Mouse (Mus musculus) stomach, embryonic 16.5 days (tissue): ENCODE measurements around the gene Gli1. TPM values are rescaled to one million over a fixed set of nuclear protein-coding genes. Genes with fewer than 3 reads are reported as not detected.
A peak's percentile ranks its signal among the peaks of the same experiment; 100 is the strongest.

Experiments
- ATAC-seq: fragments of 200-750 bp; cut with Nextera tagmentation; 2 replicates; pipeline ENCODE4 v1.8.0; 2017; ENCODE audit warnings: moderate number of reproducible peaks, moderate TSS enrichment; ENCODE audit not compliant: insufficient read depth, low FRiP score
- H3K27ac ChIP-seq: fragments of 300-500 bp; sonication (generic); 2 replicates; pipeline ENCODE4 v1.5.1; 2014; ENCODE audit warnings: low read length
- H3K27me3 ChIP-seq: fragments of 300-500 bp; sonication (generic); 2 replicates; pipeline ENCODE4 v1.6.1; 2014; ENCODE audit warnings: low read length, control low read depth, mixed read lengths; ENCODE audit not compliant: control insufficient read depth, insufficient read depth
- H3K36me3 ChIP-seq: fragments of 300-500 bp; sonication (generic); 2 replicates; pipeline ENCODE4 v1.6.1; 2014; ENCODE audit warnings: low read length; ENCODE audit not compliant: control insufficient read depth, insufficient read depth
- H3K4me1 ChIP-seq: fragments of 300-500 bp; sonication (generic); 2 replicates; pipeline ENCODE4 v1.6.1; 2014; ENCODE audit warnings: low read length, control low read depth, mixed read lengths; ENCODE audit not compliant: control insufficient read depth, insufficient read depth
- H3K4me2 ChIP-seq: fragments of 300-500 bp; sonication (generic); 2 replicates; pipeline ENCODE4 v1.6.1; 2014; ENCODE audit warnings: low read depth, low read length, mixed read lengths
- H3K4me3 ChIP-seq: fragments of 300-500 bp; sonication (generic); replicated peaks from 2 replicates; pipeline ENCODE4 v1.5.1; 2014; ENCODE audit warnings: mild to moderate bottlenecking, low read length
- H3K9ac ChIP-seq: fragments of 300-500 bp; sonication (generic); 2 replicates; pipeline ENCODE4 v1.6.1; 2014; ENCODE audit warnings: low read length
- H3K9me3 ChIP-seq: fragments of 300-500 bp; sonication (generic); replicated peaks from 2 replicates; pipeline ENCODE4 v1.6.1; 2016; ENCODE audit warnings: low read length, control low read depth; ENCODE audit not compliant: control insufficient read depth
- WGBS: fragments of 180-500 bp; shearing (Covaris S2); extraction: QIAGEN DNeasy Blood & Tissue Kit; methylation state at CpG from one replicate; pipeline ENCODE4 v1.1.7; 2014; 5-methylcytosine and 5-hydroxymethylcytosine counted together
- polyA plus RNA-seq: library from polyadenylated mRNA; unstranded; fragments of >200 nt; fragmentation: Nextera tagmentation; extraction: Ambion mirVana; gene quantifications from 2 replicates; pipeline ENCODE4 v1.2.1, GENCODE M21; 2015

Gene Gli1
- polyA plus RNA-seq, 1 experiment from 2014 or later = 9.8 TPM

DNA sequence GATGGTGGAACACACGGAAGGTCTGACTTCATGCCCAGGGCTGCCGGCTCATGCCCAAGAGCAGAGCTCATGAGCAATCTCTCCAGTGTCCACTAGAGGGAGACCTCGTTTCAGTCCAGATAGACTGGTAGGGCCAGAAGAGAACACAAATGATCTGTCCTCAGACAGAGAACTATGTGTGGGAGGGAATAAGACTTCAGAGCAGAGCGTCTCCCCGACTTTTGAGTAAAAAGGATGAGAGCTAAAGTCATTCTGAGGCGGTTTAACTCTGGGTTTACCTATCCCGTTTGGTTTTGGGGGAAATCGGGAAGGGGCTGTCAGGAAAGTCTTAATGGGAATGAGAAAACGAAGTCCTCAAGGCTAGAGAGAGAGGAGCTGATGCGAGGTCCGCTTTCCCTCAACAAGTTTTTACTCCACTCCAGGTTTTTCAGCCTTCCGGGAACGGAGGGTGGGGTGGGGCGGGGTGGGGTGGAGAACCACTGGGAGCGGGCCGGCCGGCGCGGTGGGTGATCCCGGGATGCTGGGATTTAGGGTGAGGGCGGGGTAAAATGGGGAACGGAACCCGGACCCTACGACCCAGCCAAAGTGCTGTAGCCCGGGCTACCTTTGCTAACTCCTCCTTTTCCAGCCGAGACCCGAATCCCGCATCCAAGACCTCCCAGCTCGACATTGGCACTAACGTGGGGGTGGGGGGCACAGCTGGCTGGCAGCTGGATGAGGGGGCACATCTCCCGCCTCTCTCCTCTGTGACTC lies 2.7 kb downstream of the Gli1 start:
- Histone ChIP-seq H3K4me2 (peak overlapping the region; percentile 73), H3K36me3 (no peaks in the 10 kb centered on the region), H3K4me3 (peak overlapping the region; percentile 57), H3K9ac (peak overlapping the region; percentile 66), H3K27ac (peak overlapping the region; percentile 89), H3K9me3 (no peaks in the 10 kb centered on the region), H3K27me3 (no peaks in the 10 kb centered on the region), H3K4me1 (peaks cover 7% of the 10 kb centered on the region)
- under 1% methylated on average over 30 of the region's 31 CpGs for WGBS
- ATAC-seq = peak; percentile 73

GRCm38 (mm10) chr10:127337536-127338099 lies 4.2 kb downstream of the Gli1 start:
- Histone ChIP-seq H3K36me3 (0 out of 2 replicates have a peak, but pooled peaks cover 3% of the 10 kb centered on the region), H3K4me3 (no peak overlapping the region), H3K9me3 (no peaks in the 10 kb centered on the region), H3K27me3 (no peaks in the 10 kb centered on the region), H3K27ac (no peak overlapping the region), H3K4me1 (peaks cover 7% of the 10 kb centered on the region), H3K4me2 (no peak overlapping the region), H3K9ac (no peak overlapping the region; the same call in 1 of the 2 replicates)
- ATAC-seq = no peak
- 79% methylated on average over 6 of the region's 6 CpGs for WGBS

- no peaks in the 10 kb centered on the region for H3K27me3 ChIP-seq
- no peak overlapping the region for H3K4me2 ChIP-seq
- 0 out of 2 replicates have a peak, but pooled peaks cover 3% of the 10 kb centered on the region for H3K36me3 ChIP-seq
- no peak overlapping the region for H3K9ac ChIP-seq
- no peak overlapping the region for H3K27ac ChIP-seq
- H3K4me3 ChIP-seq = no peak overlapping the region
- H3K9me3 ChIP-seq = no peaks in the 10 kb centered on the region
- no peak for ATAC-seq
- H3K4me1 ChIP-seq = peaks cover 7% of the 10 kb centered on the region
- WGBS = 61% methylated on average over 5 of the region's 5 CpGs
Measured at GRCm38 (mm10) chr10:127336952-127337351, 4.8 kb downstream of the Gli1 start.

DNA sequence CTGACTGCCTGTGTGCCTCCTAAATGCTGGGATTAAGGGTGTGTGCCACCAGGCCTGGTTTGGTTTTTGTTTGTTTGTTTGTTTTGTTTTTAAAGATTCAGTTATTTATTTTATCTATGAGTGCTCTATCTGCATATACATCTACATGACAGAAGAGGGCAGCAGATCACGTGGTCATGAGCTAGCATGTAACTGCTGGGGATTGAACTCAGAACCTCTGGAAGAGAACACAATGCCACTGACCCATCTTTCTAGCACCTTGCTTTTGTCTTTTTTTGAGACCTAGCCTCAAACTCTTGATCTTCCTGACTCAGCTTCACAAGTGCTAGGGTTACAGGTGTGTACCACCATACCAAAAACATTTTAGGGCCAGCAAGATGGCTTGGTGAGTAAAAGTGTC lies 6.5 kb downstream of the Gli1 start:
- H3K4me1 ChIP-seq = no peaks in the 10 kb centered on the region

GRCm38 (mm10) chr10:127333152-127333551 lies 8.6 kb downstream of the Gli1 start:
- Histone ChIP-seq H3K4me3 (no peak overlapping the region), H3K9me3 (no peaks in the 10 kb centered on the region), H3K4me1 (no peaks in the 10 kb centered on the region), H3K27ac (no peak overlapping the region), H3K9ac (no peak overlapping the region), H3K36me3 (0 out of 2 replicates have a peak, but pooled peaks cover 3% of the 10 kb centered on the region), H3K4me2 (no peak overlapping the region), H3K27me3 (peaks cover 3% of the 10 kb centered on the region; the same call in 1 of the 2 replicates)
- no peak for ATAC-seq
- 68% methylated on average over 5 of the region's 5 CpGs for WGBS

More for the DNA sequence above, 6.5 kb downstream of the Gli1 start:
- no peaks in the 10 kb centered on the region for H3K27me3 ChIP-seq
- 67% methylated on average over 1 of the region's 1 CpGs for WGBS
- H3K4me3 ChIP-seq = no peak overlapping the region
- no peak overlapping the region for H3K9ac ChIP-seq
- H3K36me3 ChIP-seq = 0 out of 2 replicates have a peak, but pooled peaks cover 3% of the 10 kb centered on the region
- no peak overlapping the region for H3K4me2 ChIP-seq
- no peak for ATAC-seq
- H3K27ac ChIP-seq = no peak overlapping the region
- H3K9me3 ChIP-seq = no peaks in the 10 kb centered on the region

- no peak overlapping the region for H3K27ac ChIP-seq
- H3K27me3 ChIP-seq = peaks cover 10% of the 10 kb centered on the region
- no peak overlapping the region for H3K4me3 ChIP-seq
- no peaks in the 10 kb centered on the region; the same call in 1 of the 2 replicates for H3K9me3 ChIP-seq
- no peak overlapping the region for H3K4me2 ChIP-seq
- 0 out of 2 replicates have a peak, but pooled peaks cover 3% of the 10 kb centered on the region for H3K36me3 ChIP-seq
- WGBS = 52% methylated on average over 31 of the region's 31 CpGs
- H3K4me1 ChIP-seq = no peaks in the 10 kb centered on the region
- no peak overlapping the region for H3K9ac ChIP-seq
- no peak for ATAC-seq
Measured at GRCm38 (mm10) chr10:127332211-127332874, 9.4 kb downstream of the Gli1 start.

- WGBS = 75% methylated on average over 7 of the region's 7 CpGs
- no peak for ATAC-seq
Measured at GRCm38 (mm10) chr10:127330212-127330611, 11.6 kb downstream of the Gli1 start.

GRCm38 (mm10) chr10:127327461-127328145 lies 14.2 kb downstream of the Gli1 start:
- Histone ChIP-seq H3K9me3 (no peaks in the 10 kb centered on the region; the same call in 1 of the 2 replicates), H3K9ac (no peak overlapping the region), H3K36me3 (no peaks in the 10 kb centered on the region), H3K4me2 (no peak overlapping the region), H3K27ac (no peak overlapping the region), H3K4me1 (peaks cover 11% of the 10 kb centered on the region), H3K27me3 (peaks cover 23% of the 10 kb centered on the region), H3K4me3 (no peak overlapping the region)
- ATAC-seq = no peak
- 51% methylated on average over 18 of the region's 18 CpGs for WGBS

More at GRCm38 (mm10) chr10:127330212-127330611, 11.6 kb downstream of the Gli1 start:
- Histone ChIP-seq H3K27me3 (peaks cover 23% of the 10 kb centered on the region), H3K4me1 (peaks cover 11% of the 10 kb centered on the region), H3K4me3 (no peak overlapping the region), H3K4me2 (no peak overlapping the region), H3K27ac (no peak overlapping the region), H3K36me3 (0 out of 2 replicates have a peak, but pooled peaks cover 3% of the 10 kb centered on the region), H3K9me3 (no peaks in the 10 kb centered on the region; the same call in 1 of the 2 replicates), H3K9ac (no peak overlapping the region)
